Mouse (Mus musculus) neural tube, embryonic 12.5 days (tissue): Measurements from ENCODE around the gene Arhgef10l. TPM values are rescaled to one million over a fixed set of nuclear protein-coding genes. Genes with fewer than 3 reads are reported as not detected.
"Not testable (repeated sequence)": the region's sequence is repeated elsewhere in the genome, so short reads cannot be mapped to it uniquely, and the experiment has no call there.

Source experiments
- ATAC-seq: fragments of 200-750 bp; cut with Nextera tagmentation; 2 replicates; pipeline ENCODE4 v1.8.0; 2017; ENCODE audit warnings: low read depth, mild to moderate bottlenecking, moderate TSS enrichment, moderate library complexity; ENCODE audit not compliant: low FRiP score
- H3K27ac ChIP-seq: fragments of 300-500 bp; sonication (generic); 2 replicates; pipeline ENCODE4 v1.5.1; 2016
- H3K27me3 ChIP-seq: fragments of 300-500 bp; sonication (generic); replicated peaks from 2 replicates; pipeline ENCODE4 v1.6.1; 2016; ENCODE audit warnings: mild to moderate bottlenecking
- H3K36me3 ChIP-seq: fragments of 300-500 bp; sonication (generic); 2 replicates; pipeline ENCODE4 v1.6.1; 2016; ENCODE audit warnings: mild to moderate bottlenecking
- H3K4me1 ChIP-seq: fragments of 300-500 bp; sonication (generic); 2 replicates; pipeline ENCODE4 v1.6.1; 2016
- H3K4me2 ChIP-seq: fragments of 300-500 bp; sonication (generic); replicated peaks from 2 replicates; pipeline ENCODE4 v1.6.1; 2016; ENCODE audit warnings: mild to moderate bottlenecking
- H3K4me3 ChIP-seq: fragments of 300-500 bp; sonication (generic); 2 replicates; pipeline ENCODE4 v1.5.1; 2016
- H3K9ac ChIP-seq: fragments of 300-500 bp; sonication (generic); 2 replicates; pipeline ENCODE4 v1.6.1; 2016; ENCODE audit warnings: mild to moderate bottlenecking
- H3K9me3 ChIP-seq: fragments of 300-500 bp; sonication (generic); 2 replicates; pipeline ENCODE4 v1.6.1; 2016; ENCODE audit warnings: mild to moderate bottlenecking
- WGBS: fragments of 180-500 bp; shearing (Covaris S2); methylation state at CpG from one replicate; pipeline ENCODE4 v1.1.7; 2016; 5-methylcytosine and 5-hydroxymethylcytosine counted together
- polyA plus RNA-seq: library from polyadenylated mRNA; unstranded; fragments of >200 nt; fragmentation: Nextera tagmentation; extraction: Ambion mirVana; gene quantifications from 2 replicates; pipeline ENCODE4 v1.2.1, GENCODE M21; 2016

Gene Arhgef10l
- polyA plus RNA-seq, 1 experiment from 2014 or later, result 38.8 TPM

DNA sequence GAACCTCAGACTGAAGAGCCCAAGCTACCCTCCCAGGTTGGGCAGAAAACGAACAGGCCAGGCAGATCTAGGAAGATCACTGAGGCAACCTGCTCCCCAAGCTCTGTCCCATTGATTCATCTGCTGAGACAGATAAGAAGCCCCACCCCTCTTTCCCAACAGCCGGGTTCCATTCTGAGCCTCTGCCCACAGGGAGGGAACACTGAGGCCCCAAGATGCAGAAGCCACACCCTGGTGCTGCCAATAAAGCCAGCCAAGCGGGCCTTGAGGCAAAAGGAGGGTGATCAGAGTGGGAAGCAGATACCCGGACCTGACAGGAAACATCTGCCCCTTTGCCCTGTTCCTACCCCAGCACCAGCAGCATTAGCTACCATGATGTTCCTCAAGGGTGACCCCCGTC, 81.6 kb downstream of the Arhgef10l start:
- ATAC-seq, result no peak
- no peaks in the 10 kb centered on the region for H3K27me3 ChIP-seq
- H3K27ac ChIP-seq, result no peak overlapping the region
- H3K4me1 ChIP-seq, result no peaks in the 10 kb centered on the region
- H3K9me3 ChIP-seq, result no peaks in the 10 kb centered on the region
- H3K9ac ChIP-seq, result no peak overlapping the region
- H3K36me3 ChIP-seq, result peaks cover 87% of the 10 kb centered on the region
- 78% methylated on average over 5 of the region's 5 CpGs for WGBS
- no peak overlapping the region for H3K4me3 ChIP-seq
- no peak overlapping the region for H3K4me2 ChIP-seq

DNA sequence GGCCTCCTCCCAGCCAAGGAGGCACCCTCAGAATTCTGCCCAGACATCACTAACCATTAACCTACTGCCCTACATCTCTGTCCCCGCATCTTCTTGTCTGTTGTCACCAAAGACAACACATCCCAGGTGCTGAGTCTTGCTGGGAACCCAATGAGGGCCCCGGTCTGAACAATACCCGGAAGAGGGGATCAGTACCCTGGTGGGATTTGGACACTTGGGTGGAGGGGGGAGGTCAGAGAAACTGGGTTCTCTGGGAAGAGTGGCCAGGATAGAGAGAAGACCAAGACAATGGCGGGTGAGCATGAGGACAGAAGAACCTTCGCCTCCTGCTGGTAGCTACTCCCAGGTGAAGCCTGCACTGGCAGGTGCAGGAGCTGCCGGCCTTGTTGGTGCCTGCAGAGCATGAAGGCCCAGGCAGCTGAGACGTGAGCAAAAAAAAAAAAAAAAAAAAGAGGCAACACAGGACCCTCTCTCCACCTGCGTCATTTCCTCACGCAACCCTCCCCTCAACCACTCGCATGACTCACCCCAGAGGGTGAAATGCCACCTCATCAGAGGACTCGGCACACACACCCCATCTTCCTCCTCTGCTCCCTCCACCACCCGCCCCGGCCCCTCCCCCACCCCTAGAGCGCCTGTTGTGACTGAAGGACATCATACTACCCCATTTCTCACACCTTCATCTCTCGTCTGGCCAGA, 83.3 kb downstream of the Arhgef10l start:
- H3K4me2 ChIP-seq, result no peak overlapping the region
- no peaks in the 10 kb centered on the region for H3K27me3 ChIP-seq
- H3K36me3 ChIP-seq, result peaks cover 93% of the 10 kb centered on the region
- H3K27ac ChIP-seq, result no peak overlapping the region
- ATAC-seq, result no peak
- H3K4me1 ChIP-seq, result no peaks in the 10 kb centered on the region
- WGBS, result 81% methylated on average over 15 of the region's 15 CpGs
- H3K4me3 ChIP-seq, result no peak overlapping the region
- no peaks in the 10 kb centered on the region for H3K9me3 ChIP-seq
- no peak overlapping the region for H3K9ac ChIP-seq

DNA sequence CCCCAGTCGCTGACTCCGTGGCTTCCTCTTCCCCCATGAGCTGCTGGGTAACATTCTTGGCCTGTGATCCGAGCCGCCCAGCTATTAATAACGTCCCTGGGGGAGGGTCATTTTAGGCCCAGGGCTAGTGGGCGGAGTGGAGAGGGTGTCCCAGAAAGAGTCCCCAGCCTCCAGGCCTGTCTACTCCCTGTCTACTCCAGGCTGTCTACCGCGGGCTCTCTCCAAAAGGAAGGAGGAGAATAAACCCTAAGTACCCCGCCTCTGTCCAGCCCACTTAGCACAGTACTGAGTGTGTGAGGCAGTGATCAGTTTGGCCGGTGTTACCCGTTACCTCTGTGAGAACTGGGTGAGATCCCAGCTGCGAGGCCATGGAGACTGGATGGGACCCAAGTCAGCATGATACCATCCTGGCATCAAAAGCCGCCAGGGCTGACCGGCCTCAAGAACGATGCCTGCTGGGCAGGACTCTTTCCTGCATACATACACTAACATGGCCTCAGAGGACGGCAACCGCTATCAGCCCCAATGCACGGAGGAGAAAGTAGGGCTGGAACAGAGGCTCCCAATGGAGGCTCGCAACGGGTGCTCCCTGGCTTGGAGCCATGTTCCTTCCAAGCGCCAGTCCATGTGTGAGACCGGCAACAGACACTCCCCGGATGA, 84.0 kb downstream of the Arhgef10l start:
- Histone ChIP-seq H3K27me3 (no peaks in the 10 kb centered on the region), H3K4me1 (no peaks in the 10 kb centered on the region), H3K27ac (no peak overlapping the region), H3K4me2 (no peak overlapping the region), H3K4me3 (no peak overlapping the region), H3K9me3 (no peaks in the 10 kb centered on the region), H3K36me3 (peaks cover 94% of the 10 kb centered on the region), H3K9ac (no peak overlapping the region)
- ATAC-seq, result no peak
- 80% methylated on average over 23 of the region's 23 CpGs for WGBS

DNA sequence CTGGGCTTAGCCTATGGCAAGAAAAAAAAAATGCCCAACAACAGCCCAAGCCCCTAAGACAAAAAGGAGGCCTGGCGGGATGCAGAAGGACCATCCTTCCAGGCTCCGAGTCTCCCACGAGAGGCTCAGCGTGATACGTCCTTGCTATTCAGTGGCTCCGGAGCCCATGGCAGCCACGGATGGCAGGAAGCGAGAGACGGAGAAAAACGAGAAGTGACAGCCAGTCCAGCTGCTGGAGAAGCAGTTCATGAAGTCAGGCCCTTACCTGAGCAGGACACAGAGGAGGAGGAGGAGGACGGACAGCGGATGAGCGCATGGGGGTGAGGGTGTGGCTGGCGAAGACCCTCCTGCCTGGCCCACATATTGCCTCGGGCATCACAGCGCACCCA, 84.5 kb downstream of the Arhgef10l start:
- no peak overlapping the region for H3K4me3 ChIP-seq
- peaks cover 94% of the 10 kb centered on the region for H3K36me3 ChIP-seq
- H3K9me3 ChIP-seq, result no peaks in the 10 kb centered on the region
- no peaks in the 10 kb centered on the region for H3K4me1 ChIP-seq
- H3K27me3 ChIP-seq, result no peaks in the 10 kb centered on the region
- H3K4me2 ChIP-seq, result no peak overlapping the region
- H3K9ac ChIP-seq, result no peak overlapping the region
- no peak for ATAC-seq
- H3K27ac ChIP-seq, result no peak overlapping the region
- 84% methylated on average over 16 of the region's 16 CpGs for WGBS

DNA sequence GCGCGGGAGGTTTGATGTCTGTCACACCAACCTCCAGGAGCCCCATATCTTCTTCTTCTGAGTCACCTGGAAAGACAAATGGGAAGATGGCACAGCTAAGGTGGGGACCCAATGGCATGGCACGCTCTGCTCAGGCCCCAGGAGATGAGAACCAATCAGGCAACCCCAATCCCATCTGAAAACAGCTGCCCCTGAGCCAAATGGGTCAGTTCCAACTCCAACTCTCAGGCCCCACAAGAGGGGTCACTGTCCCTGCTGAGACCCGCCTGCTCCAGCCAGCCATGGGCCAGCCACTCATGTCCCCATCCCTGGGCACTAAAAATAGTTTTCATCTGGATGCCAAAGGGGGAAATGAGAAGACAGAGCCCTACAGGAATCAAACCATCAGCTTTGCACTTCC, 84.9 kb downstream of the Arhgef10l start:
- ATAC-seq, result no peak
- Histone ChIP-seq H3K36me3 (peaks cover 96% of the 10 kb centered on the region), H3K27me3 (no peaks in the 10 kb centered on the region), H3K4me3 (no peak overlapping the region), H3K4me1 (no peaks in the 10 kb centered on the region), H3K9me3 (no peaks in the 10 kb centered on the region), H3K4me2 (no peak overlapping the region), H3K9ac (no peak overlapping the region), H3K27ac (no peak overlapping the region)
- 94% methylated on average over 4 of the region's 4 CpGs for WGBS

DNA sequence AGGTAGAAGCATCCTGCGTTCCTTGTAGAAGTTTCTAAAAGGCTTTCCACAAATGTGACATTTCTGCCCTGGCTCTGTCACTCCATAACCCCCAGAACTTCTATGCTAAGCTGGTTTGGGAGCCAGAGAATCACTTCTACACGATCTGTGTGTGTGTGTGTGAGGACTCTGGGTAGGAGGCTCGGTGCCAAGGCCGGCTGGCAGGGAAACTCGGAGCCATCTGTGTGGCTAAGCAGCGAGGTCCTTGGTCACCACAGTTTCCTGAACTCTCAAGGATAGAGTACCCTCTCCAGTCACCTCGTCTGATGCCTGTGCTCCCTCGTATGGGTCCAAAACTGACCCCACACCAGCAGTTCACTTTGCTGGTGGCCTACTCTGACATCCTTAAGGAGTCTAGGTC, 86.2 kb downstream of the Arhgef10l start:
- Histone ChIP-seq H3K27ac (no peak overlapping the region), H3K9ac (no peak overlapping the region), H3K4me2 (no peak overlapping the region), H3K9me3 (no peaks in the 10 kb centered on the region), H3K27me3 (no peaks in the 10 kb centered on the region), H3K4me1 (no peaks in the 10 kb centered on the region), H3K36me3 (peaks cover 96% of the 10 kb centered on the region), H3K4me3 (no peak overlapping the region)
- no peak for ATAC-seq
- WGBS, result 95% methylated on average over 8 of the region's 8 CpGs

DNA sequence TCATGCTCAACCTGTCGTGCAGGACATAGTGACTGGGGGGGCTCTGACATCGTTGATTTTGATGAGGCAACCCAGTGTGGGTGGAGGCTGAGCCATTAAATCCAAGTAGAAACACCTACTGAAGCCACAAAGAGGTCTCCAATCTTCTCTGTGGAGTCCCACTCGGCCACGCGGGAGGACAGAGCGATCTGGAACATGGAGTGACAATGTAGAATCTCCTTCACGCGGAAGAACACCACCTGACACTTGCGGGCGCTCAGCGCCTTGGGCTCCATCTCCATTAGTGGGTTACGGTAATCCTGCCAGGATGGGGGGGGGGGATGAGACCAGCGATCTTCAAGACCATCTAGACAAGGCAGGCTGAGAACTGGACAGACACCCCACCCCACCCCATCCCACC, 86.7 kb downstream of the Arhgef10l start:
- no peaks in the 10 kb centered on the region for H3K27me3 ChIP-seq
- WGBS, result 95% methylated on average over 13 of the region's 13 CpGs
- ATAC-seq, result no peak
- H3K9me3 ChIP-seq, result no peaks in the 10 kb centered on the region
- H3K4me2 ChIP-seq, result no peak overlapping the region
- H3K36me3 ChIP-seq, result peaks cover 96% of the 10 kb centered on the region
- H3K4me3 ChIP-seq, result no peak overlapping the region
- no peak overlapping the region for H3K27ac ChIP-seq
- no peak overlapping the region for H3K9ac ChIP-seq
- no peaks in the 10 kb centered on the region for H3K4me1 ChIP-seq

DNA sequence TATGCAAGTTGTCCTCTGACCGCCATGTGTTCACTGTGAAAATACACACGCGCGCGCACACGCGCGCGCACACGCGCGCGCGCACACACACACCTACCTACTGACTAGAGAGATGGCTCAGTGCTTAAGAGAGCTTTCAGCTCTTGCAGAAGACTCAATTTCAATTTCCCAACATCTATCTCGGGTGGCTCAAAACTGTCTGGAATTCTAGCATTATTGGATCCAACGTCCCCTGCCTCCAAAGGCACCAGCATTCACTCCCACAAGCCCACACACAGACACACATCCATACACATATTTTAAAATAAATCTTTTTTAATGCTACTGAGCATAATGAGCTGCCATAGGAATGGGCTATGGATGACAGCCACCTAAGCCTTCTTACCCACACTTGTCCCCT, 89.2 kb downstream of the Arhgef10l start:
- H3K27ac ChIP-seq, result no peak overlapping the region
- H3K9me3 ChIP-seq, result no peaks in the 10 kb centered on the region
- H3K27me3 ChIP-seq, result no peaks in the 10 kb centered on the region
- no peak for ATAC-seq
- peaks cover 99% of the 10 kb centered on the region for H3K36me3 ChIP-seq
- H3K4me3 ChIP-seq, result no peak overlapping the region
- no peak overlapping the region for H3K4me2 ChIP-seq
- H3K9ac ChIP-seq, result no peak overlapping the region
- 98% methylated on average over 16 of the region's 16 CpGs for WGBS
- no peaks in the 10 kb centered on the region for H3K4me1 ChIP-seq

DNA sequence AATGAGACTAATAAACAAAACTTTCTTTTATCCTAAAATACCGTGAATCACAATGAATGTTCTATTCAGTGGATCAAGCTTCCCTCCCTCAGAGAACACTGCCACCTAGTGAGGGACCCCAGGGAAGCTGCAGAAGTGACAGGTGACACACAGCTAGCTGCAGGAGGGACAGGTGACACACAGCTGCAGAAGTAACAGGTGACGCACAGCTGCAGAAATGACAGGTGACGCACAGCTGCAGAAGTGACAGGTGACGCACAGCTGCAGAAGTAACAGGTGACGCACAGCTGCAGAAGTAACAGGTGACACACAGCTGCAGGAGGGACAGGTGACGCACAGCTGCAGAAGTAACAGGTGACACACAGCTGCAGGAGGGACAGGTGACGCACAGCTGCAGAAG, 90.9 kb downstream of the Arhgef10l start:
- H3K9me3 ChIP-seq, H3K9ac ChIP-seq, H3K4me1 ChIP-seq, ATAC-seq, H3K27ac ChIP-seq, H3K4me3 ChIP-seq, H3K4me2 ChIP-seq, H3K27me3 ChIP-seq: not testable (repeated sequence)
- peaks cover 98% of the 10 kb centered on the region for H3K36me3 ChIP-seq
- 93% methylated on average over 7 of the region's 7 CpGs for WGBS

DNA sequence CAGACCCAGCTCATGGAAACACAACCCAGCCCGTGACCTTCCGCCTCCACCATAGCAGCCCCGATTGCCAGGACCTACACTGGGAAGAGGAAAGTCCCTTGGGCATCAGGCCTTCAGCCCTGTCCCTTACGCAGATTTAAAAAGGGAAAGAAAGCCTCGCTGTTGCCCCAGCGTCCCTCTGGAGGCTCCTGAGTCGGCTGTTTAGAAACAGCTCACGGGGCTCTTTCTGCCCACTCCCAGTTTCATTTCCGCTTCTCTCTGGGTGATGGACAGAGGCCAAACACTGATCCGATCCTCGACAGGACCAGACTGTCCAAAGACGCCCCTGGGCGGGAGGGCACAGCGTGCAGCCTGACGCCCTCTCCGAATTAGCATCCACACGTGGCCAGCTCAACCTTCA, 93.4 kb downstream of the Arhgef10l start:
- Histone ChIP-seq H3K9me3 (no peaks in the 10 kb centered on the region), H3K36me3 (peaks cover 98% of the 10 kb centered on the region), H3K4me3 (no peak overlapping the region), H3K4me1 (no peaks in the 10 kb centered on the region), H3K27me3 (no peaks in the 10 kb centered on the region), H3K27ac (no peak overlapping the region), H3K9ac (no peak overlapping the region), H3K4me2 (no peak overlapping the region)
- no peak for ATAC-seq
- WGBS, result 85% methylated on average over 17 of the region's 17 CpGs

DNA sequence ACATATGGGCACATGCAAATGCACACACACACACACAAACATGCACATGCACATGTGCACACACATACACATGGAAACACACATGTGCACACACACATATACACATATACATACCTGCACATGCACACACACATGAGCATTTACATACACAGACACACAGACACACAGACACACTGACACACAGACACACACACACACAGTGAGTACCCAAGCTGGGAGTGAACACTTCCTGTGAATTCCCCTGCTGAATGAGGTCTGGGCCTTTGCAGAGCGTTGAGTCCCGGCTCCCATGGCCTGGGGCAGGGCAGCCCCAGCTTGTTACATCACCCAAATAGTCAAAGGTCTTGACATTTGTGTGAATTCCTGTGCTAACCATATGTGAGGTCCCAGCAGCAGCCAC, 96.4 kb downstream of the Arhgef10l start:
- Histone ChIP-seq H3K4me1 (no peaks in the 10 kb centered on the region), H3K27me3 (no peaks in the 10 kb centered on the region), H3K27ac (no peak overlapping the region), H3K9me3 (no peaks in the 10 kb centered on the region), H3K4me2 (no peak overlapping the region), H3K4me3 (no peak overlapping the region), H3K9ac (no peak overlapping the region), H3K36me3 (peaks cover 95% of the 10 kb centered on the region)
- ATAC-seq, result no peak
- 93% methylated on average over 2 of the region's 2 CpGs for WGBS

DNA sequence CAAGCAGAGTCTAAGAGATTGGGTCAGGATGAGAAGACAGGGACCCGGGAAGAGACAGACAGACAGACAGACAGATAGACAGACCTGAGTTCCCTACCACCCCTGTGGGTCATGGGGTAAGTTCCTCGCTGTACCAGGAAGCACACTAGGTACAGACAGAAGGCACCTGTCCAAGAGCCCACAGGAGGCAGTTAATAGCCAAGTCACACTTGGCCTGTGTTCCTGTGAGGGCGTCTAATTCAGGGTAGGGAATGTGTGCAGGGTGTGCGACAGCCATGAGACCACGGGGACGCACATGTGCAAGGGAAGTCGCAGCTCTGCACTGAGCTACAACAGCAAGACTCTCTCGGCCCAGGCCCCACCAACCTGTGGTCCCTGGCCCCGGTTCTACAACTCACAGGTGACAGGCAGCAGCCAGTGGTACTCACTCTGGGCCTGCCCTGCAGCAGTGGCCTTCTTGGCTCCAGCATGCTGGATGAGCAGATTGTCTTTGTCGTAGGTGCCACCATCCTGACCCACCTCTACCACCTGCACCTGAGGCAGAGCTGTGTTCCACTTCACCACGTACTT, 97.8 kb downstream of the Arhgef10l start:
- H3K9ac ChIP-seq, result no peak overlapping the region
- H3K36me3 ChIP-seq, result peaks cover 95% of the 10 kb centered on the region
- H3K9me3 ChIP-seq, result no peaks in the 10 kb centered on the region
- H3K27ac ChIP-seq, result no peak overlapping the region
- ATAC-seq, result no peak
- H3K4me2 ChIP-seq, result no peak overlapping the region
- H3K27me3 ChIP-seq, result no peaks in the 10 kb centered on the region
- no peak overlapping the region for H3K4me3 ChIP-seq
- WGBS, result 97% methylated on average over 11 of the region's 11 CpGs
- no peaks in the 10 kb centered on the region for H3K4me1 ChIP-seq

DNA sequence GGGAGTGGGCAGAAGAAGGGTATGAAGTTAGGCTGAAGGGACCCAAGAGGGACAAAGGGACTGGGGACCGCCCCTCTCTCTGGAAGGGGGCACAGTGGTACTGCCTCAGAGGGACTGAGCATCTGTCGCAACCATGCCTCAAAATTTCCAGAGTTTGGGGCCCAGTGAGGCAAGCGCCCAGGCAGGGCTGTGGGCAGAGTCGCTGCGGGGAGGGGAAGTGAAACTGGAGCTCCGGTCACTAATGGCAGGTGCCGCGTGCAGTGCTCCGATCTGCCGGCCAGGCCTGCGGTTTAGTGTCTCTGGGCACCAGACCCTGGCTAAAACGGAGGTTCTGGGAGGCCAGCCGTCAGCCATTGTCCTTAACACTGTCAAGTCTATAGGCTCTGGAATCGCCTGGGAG, 99.0 kb downstream of the Arhgef10l start:
- Histone ChIP-seq H3K27ac (no peak overlapping the region), H3K36me3 (peaks cover 95% of the 10 kb centered on the region), H3K9ac (no peak overlapping the region), H3K9me3 (peaks cover 3% of the 10 kb centered on the region; the same call in 1 of the 2 replicates), H3K4me1 (no peaks in the 10 kb centered on the region), H3K27me3 (no peaks in the 10 kb centered on the region), H3K4me2 (no peak overlapping the region), H3K4me3 (no peak overlapping the region)
- no peak for ATAC-seq
- WGBS, result 92% methylated on average over 14 of the region's 14 CpGs
